Mouse (Mus musculus): ENCODE measurements around the gene Psmg4. TPM values are rescaled to one million over a fixed set of nuclear protein-coding genes. Genes with fewer than 3 reads are reported as not detected.
A peak's percentile ranks its signal among the peaks of the same experiment; 100 is the strongest.

Gene Psmg4
- total RNA-seq (2022): 10 to 100 TPM; 24.7 to 33.2 (median 31.3) TPM

DNA sequence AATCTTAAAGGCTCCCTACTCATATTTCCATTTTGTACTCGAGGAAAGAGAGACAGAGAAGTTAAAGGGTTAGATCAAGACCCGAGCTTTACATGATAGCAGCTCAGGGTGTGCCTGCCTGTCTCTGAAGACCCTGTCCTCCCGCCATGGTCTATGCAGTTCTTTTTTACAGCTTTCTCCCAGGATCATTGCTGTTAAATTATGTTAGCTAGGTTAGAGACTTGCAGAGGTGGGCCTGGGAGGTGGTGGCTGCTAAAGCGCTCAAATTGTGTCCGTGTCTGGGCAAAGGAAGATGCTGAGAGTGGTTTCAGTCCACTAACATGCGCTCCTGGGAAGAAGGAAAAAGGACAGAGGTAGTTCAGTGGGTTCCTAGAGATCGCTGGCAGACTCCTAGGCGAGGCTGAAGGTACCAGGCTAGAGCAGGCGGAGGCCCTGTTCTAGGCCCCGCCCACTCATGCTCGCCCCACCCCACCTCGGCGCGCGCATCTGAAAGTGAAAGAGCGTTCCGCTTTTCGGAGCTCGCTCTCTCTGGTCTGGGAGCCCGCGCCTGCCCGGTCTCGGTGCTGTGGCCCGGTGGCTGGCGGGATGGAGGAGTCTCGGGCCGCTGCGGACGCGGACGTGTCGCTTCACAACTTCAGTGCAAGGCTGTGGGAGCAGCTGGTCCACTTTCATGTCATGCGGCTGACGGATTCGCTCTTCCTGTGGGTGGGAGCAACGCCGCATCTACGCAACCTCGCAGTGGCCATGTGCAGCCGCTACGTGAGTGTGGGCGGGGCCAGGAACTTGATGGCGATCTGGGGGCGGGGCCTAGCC, at the start of gene Psmg4:
Psmg4 (plus strand) TSS at position 474 of the 813 bp plus-strand sequence.
- peak; percentile 94 for DNase-seq (ENCODE audit: low spot score)

DNA sequence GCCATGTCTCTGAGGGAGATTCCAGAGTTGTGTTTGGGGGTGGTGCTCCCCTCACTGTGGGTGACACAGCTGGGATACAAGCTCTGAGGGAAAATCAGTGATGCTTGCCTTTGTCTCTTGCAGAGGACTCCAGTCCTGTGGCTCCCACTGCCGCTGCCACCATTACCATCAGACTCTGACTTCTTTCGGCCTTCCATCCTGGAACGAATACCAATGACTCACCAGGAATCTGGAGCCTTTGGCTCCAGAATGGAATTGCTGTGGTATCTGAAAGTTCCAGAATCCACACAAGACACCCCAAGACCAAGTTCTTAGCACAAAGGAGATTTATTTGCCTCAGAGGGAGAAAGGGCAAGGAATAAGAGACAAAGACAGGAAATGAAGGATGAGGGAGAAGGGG, 49.7 kb upstream of the Psmg4 start:
- DNase-seq (ENCODE audit: low spot score): no peak

DNA sequence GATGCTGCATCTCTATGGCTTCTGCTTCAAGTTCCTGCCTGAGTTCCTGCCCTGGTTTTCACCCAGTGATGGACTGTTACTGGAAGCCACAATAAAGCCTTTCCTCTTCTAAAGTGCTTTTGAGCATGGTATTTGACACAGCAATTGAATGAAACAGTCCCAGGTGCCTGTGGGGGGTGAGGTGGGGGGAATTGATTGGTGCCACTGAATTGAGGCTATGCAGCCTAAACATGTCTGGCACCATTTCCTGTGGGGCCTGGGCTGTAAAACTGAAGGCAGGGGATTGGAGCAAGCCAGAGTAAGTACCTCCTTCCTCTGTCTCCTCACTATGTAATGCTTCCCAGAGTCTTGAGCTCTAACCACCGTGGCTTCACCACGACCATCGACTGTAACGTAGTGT, 48.1 kb upstream of the Psmg4 start:
- no peak for DNase-seq (ENCODE audit: low spot score)

DNA sequence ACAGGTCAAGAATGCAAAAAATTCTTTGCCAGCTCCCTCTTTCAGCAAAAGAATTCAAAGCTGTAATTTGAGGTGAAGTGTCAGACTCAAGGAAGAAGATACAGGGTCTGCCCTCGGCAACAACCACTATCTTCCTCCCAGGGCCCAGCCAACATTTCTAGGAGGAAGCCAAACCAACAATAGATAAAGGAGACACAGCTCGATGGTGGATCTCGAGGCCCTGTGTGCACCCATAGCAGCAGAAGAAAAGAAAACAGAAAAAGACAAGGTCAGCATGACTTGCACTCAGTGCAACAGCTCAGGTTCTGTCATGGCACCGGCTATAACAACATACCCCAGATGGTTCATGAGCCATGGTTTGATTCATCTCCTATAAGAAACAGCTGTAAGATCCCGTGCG, 46.3 kb upstream of the Psmg4 start:
- DNase-seq (ENCODE audit: low spot score): no peak

DNA sequence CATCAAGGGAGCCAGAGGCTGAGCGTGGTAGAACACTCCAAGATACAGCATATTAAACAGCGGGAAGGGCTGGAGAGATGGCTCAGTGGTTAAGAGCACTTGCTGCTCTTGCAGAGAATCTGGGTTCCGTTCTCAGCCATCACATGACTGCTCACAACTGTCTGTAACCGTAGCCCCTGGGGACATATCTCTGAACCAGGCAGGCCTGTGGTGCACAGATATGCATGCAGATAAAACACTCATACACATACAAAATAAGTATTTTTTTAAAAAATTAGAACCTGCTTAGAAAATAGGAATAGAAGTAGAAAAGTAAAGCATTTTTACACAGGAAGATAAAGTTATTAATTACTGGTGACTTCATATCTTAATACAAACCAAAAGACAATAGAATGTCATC, 43.9 kb upstream of the Psmg4 start:
- DNase-seq (ENCODE audit: low spot score): no peak

DNA sequence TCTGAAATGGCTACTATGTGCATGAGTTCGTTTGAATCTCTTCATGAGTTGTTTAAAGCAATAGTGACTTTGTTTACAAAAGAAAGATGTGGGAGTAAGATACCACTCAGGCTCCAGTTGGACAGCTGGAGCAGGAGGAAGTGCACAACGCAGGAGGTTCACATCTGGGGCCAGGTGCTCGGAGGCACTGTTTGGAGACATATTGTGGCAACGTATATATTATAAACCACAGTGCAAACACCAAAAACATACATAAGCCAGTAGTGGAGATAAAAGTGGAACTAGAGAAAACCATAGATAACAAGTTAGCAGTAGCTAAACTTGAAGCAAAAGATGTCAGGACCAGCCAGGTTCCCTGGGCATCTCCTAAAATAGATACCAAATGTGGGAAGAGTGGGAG, 43.4 kb upstream of the Psmg4 start:
- no peak for DNase-seq (ENCODE audit: low spot score)

DNA sequence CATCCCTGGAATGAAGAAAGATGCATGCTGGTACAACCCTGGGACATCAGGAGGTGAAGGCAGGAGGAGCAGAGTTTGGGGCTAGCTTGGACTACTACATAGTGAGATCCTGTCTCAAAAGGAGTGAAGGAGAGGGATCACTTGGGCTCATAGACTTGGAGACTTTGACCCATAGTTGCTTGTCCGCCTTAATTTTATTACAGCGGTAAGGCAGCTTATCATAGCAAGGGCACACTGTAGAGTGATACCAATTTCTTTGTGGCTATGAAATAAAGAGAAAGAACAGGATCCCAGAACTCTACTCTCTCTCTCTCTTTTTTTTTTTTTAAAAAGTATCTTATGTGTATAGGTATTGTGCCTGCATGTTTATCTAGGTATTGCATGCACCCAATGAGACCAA, 42.2 kb upstream of the Psmg4 start:
- DNase-seq (ENCODE audit: low spot score): no peak

DNA sequence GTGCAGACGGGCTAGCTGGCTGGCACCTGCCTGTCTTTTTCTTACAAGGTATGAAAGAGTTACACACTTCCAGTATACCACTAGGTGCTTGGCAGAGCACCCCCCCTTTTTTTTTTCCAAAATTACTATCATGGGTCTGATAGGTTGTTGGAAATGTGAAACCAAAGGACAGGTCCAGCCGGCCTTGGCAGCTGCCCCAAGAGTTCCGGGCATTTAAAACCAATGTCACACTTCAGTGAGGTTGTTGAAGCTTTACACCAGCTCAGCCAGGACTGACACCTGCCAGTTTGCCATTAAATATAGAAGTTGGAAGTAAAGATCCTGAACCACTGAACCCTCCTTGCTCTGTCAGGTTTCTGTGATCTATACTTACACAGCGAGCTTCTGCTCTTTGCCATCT, 37.1 kb upstream of the Psmg4 start:
- DNase-seq (ENCODE audit: low spot score): peak; percentile 28

DNA sequence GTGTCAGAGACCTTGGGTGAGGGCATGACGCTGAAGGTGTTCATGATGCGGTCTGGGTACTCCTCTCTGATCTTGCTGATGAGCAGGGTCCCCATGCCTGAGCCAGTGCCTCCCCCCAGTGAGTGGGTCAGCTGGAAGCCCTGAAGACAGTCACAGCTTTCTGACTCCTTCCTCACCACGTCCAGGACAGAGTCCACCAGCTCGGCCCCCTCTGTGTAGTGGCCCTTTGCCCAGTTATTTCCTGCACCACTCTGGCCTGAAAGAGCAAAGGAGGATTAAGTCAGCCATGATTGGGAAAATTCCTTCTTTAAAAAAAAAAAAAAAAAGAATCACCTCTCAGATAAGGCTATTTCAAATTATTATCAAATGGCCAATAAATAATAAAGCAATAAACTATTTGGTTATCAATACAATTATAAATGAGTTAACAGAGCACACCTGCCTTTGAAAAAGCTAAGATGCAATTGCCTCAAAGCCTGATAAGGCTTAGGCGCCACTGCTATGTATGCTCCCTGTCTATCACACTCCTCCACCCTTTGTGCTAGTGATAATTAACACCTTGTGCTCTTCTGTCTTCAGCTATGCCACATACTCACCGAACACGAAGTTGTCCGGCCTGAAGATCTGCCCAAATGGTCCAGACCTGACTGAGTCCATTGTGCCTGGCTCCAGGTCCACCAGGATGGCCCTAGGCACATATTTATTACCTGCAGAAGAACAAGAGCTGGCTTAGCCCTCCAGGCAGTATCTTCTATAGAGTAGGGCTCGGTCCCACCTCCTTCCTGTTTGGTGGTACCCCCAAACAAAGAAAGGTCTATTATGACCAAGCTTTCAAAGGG, 34.3 kb upstream of the Psmg4 start:
- DNase-seq (ENCODE audit: low spot score): no peak

DNA sequence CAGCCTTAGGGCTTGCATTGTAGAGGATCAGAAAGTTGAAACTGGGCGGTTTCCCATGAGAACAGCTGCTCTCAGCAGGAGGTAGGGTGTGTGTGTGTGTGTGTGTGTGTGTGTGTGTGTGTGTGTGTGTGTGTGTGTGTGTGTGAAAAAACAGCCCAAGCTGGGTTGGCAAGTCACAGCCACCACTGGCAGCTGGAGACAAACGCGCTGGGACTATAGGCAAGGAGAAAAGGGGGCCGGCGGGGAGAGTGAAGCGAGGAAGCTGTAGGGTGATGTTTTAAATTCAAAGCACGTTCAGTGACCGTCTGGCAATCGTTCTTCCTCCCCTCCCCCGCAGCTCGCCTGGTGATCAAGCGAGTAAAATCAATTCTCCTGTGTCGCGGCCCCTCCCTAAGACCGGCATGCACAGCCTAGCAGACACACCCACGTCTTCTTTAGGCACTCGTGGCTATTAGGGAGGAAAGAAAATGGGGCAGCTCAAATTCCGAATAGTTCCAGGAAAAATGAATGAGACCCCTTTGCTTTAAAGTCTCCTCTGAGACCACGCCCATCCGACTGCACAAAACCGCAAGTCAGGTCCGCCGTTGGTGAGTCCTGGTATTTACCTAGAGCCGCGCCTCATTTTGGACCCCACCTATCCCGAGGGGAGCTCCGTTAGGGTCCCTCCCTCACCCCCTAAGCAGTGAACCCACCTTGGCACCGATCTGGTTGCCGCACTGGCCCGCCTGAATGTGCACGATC, 33.1 kb upstream of the Psmg4 start:
- DNase-seq (ENCODE audit: low spot score): peak; percentile 31

DNA sequence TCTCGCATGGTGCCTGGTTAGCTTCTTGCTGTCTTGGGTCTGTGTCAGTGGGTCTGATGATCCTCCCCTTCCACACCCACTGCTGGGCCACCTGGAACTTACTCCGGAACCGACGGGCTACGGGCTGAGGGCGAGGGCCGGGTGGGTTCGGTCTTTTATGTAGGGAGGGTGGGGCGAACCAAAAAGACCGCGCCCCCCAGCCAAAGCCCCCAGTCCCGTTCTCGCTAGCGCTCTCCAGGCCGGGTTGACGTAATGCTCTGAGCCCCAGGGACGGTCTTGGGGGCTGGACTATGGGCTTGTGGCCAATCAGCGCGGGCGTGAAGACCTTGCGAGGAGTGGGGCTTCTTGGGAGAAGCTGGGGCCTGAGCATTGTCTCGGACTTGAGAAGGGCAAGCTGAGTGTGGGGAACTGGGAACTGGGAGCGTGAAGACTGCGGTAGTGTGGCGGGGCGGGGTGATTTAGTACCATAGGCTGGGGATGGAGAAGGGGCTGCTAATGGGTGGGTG, 32.5 kb upstream of the Psmg4 start, which contains the start of gene Tubb2b:
Tubb2b (minus strand) TSS at position 241 of the 506 bp plus-strand sequence.
- DNase-seq (ENCODE audit: low spot score): peak; percentile 39

DNA sequence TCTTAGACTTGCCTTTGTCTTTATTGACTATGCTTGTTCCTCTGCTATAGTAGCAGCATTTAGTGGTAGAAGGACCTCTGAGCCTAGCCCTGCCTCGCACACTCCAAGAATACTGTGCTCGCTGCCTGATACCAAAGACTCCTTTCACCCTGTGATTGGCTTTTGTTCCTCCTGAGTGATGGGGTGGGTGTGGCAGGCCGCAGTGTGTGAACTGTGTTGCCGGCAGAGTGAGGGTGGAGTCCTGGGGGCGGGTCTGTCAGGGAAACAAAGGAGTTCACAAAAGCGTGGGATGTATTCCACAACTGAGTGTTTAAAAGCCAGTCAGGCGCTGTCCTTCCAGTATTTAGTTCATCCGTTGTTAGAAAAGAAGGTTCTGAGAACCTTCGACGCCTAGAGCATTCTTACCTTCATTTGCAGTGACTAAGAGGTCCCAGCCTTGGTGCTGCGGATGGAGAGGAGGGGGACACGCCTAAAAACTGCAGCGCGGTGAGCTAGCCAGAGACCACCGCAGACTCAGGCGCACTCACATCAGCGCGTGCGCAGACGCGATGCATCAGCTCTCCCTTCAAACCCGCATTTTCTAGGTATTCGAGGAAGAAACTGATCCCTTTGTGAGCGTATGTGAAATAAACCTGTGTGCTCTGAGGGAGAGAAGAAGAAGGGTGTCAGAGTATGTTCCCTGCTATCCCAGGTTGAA, 31.6 kb upstream of the Psmg4 start:
- DNase-seq (ENCODE audit: low spot score): peak; percentile 42

DNA sequence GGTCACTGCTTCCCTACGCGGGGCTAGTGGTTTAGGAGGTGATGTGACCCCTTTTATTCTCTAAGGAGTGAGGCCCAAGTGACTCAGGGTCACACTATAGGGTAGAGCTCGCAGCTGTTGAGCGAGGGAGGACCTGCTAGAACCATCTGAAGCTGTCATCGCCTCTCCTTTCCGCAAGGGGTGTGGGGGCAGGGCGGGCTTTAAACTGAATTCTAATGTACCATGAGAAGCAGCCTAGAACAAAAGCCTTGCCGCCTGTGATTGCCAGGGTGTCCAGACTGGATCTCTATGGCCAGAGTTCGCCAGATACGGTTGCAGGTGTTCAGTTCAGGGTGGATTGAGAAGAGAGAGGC, 31.1 kb upstream of the Psmg4 start:
- peak; percentile 19 for DNase-seq (ENCODE audit: low spot score)

DNA sequence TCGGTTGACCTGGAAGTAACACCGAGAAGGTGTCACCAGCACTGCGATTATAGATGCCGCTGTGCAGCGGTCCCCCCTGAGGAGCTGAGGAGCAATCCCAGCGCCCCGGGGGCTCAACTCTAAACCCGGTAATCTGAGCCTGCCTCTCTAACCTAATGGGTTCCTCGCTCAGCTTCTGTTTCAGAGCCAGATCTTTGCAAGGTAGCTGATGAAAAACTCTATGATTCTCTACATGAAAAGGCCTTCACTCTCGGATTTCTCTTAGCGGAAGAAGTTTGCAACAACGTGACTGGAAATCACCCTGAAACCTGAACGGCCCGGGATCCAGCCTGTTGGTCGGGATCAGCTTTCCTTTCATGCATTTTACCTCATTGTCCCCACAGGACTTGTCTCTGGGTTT, 30.5 kb upstream of the Psmg4 start:
- DNase-seq (ENCODE audit: low spot score): no peak

DNA sequence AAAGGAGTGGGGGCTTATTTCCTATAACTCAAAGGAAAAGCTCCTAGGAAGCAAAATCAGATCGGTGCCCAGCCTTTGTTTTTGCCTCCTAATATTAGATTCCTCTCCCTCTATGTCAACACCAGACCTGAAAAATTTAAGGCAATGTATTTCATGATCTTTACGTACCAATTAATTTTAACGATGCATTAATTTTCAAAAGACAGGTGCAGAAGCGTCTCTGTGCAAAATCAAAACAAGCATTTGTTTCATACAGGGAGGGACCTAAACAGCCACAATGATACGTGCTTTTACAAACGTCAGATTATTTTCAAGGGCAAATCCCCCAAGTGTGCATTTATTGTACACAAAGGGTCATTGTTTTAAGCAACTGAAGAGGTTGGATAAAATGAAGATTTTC, 29.9 kb upstream of the Psmg4 start:
- DNase-seq (ENCODE audit: low spot score): no peak

DNA sequence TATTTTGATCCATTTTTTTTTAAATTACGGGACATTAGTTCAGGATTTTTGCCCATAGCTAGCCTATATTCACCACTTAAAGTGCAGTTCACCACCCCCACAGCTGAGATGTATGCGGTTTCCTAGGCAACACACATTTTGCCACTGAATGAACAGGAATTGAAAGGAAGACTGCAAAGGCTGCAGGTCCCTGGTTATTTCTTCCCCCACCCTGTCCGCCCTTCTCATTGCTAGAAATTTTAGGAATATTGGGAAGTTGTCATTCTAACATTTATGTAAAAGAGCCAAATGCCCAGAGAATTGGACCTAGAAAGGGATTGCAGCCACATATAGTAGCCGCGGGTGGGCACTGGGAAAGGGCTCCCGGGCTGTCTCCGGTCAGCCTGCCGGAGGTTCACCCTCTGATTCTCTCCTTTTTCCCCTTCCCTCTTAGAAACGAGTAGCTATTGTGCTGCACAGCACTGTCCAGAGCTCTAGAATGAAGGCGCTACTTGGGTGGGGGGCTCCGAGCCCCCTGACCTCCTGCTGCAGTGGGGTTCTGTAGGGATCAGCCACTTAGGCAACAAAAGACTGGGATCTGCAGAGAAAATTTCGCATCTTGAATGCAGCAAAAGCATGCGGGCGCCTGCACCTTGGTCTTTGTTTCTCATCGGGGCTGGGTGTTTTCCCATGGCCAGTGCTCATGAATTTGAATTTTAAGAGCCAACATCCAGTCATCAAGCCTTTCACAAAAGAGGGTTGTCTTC, 29.3 kb upstream of the Psmg4 start:
- DNase-seq (ENCODE audit: low spot score): no peak

DNA sequence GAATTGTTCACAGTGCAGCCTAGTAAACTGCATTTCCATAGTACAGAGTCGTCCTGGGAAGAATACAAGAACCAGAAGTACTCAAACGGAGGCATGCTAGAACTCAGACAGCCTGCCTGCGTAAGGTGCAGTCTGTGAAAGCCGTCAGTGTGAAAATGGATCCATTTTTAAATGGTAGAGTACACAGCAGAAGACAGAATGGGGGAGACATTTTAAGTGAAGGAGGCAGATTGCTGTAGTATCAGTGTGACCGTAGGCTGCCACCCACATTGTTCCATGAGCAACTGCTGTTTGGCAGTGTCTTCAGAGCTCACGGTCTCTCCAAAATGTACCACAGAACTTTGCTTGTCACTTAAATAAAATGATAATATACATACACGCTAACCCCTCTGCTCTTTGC, 28.5 kb upstream of the Psmg4 start:
- no peak for DNase-seq (ENCODE audit: low spot score)

DNA sequence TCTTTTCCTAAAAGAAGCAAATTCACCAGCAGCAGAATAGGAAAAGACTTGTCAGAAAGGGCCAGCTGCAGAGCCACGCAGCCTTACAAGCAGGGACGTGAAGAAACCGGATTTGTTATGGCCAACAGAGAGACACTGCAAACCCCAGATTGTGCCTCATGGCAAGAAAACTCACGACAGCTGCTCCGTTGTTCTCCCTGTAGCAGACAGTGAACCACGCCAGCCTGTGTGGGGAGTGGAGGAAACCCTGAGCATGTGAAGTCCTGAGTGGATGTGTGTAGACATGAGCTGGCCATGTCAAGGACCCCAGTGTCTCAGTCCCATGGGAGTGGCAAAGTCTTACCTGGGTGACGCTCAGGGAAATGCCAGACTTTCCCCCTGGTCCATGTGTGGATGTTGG, 26.2 kb upstream of the Psmg4 start:
- DNase-seq (ENCODE audit: low spot score): peak; percentile 20

DNA sequence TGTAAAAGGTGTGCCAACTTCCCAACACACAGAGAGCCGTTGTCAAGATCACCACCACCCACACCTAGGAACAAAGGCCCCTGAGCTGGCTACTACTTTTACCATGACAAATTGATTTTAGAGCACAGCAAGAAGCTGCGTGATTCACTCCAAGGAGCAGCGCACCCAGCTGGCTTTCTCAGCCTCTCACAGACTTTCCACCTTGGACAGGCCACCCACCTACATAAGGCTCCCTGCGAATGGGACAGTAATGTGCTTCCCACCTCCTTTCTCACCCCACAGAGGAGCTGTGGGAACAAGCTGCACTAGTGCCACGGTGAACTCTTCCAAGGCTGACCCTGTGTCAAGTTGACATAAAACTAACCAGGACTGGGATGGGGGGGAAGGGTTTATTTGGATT, 19.4 kb upstream of the Psmg4 start:
- no peak for DNase-seq (ENCODE audit: low spot score)

DNA sequence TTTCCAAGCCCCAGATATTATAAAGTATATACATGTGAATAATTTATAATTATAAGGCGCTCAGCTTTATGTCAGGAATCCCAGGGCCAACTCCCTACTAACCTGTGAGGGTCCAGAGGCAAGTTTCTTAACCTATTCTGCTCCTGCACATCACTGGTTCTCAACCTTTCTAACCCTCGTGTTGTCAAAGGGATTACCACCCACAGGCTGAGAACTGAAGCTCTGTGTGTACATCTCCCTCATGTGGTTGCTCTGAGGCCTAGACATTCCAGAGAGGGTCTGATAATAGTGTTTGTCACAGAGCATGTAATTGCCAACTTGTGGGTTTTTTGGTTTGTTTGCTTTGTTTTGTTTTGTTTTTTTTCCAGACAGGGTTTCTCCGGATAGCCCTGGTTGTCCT, 15.8 kb upstream of the Psmg4 start:
- no peak for DNase-seq (ENCODE audit: low spot score)

DNA sequence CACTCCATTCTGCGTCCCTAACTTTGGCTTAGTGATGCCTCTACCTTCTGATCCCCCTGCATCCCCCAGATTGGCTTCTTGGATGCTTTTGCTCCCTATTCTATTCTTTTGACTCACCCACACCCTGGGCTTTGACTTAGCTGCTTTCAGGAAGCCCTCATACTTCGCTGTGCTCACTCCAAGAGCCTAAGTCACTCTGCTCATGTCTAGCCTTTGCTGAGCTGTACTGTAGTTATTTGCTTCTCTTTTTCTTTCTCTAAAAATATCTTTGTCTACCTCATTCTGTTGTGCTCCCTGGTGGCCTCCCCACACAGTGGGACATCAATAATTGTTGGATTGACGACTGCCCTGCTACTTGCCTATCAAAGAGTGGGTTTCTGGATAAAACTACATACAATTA, 14.6 kb upstream of the Psmg4 start:
- peak; percentile 30 for DNase-seq (ENCODE audit: low spot score)
